In genomic region chr15:97963329-97963988, GRCm38 (mm10) we compare ENCODE assay signal across 8 mouse cellular contexts. TPM values are rescaled to one million over a fixed set of nuclear protein-coding genes. Genes with fewer than 3 reads are reported as not detected.
DNase-seq lines count a peak whose midpoint lies in the region; ATAC-seq and TF ChIP-seq lines count a peak whose summit lies in the region.

No protein-coding gene starts in this region.

- no peak for TF ChIP-seq CTCF in spleen, adult 2 months (IDR thresholded peaks at IDR 0.05; ENCODE audit: extremely low read depth, insufficient read depth, insufficient read length, insufficient replicate concordance)

- H3K27me3 ChIP-seq in spleen, adult 2 months (ENCODE audit: control insufficient read depth, insufficient read depth, low read length) = no peaks in the 10 kb centered on the region
- H3K27me3 ChIP-seq in forebrain, embryonic 14.5 days (replicated peaks; ENCODE audit: control insufficient read depth, insufficient read depth, low read length) = no peaks in the 10 kb centered on the region
- H3K27me3 ChIP-seq in liver, embryonic 16.5 days (ENCODE audit: control insufficient read depth, insufficient read depth, low read depth, low read length) = no peaks in the 10 kb centered on the region

- peak overlapping the region; percentile 97 for H3K4me3 ChIP-seq in spleen, adult 2 months (ENCODE audit: extremely low read depth, insufficient read depth, insufficient read length)
- H3K4me3 ChIP-seq in forebrain, embryonic 14.5 days (ENCODE audit: low read depth, low read length) = peak overlapping the region; percentile 56
- H3K4me3 ChIP-seq in liver, embryonic 16.5 days (ENCODE audit: low read depth, low read length) = peak overlapping the region; percentile 69

- no peak for TF ChIP-seq POLR2A in spleen, adult 2 months (IDR thresholded peaks at IDR 0.05; ENCODE audit: low read depth, low read length)

- peak overlapping the region; percentile 73 for H3K4me2 ChIP-seq in forebrain, embryonic 14.5 days (ENCODE audit: low read length)
- peak overlapping the region; percentile 71 for H3K4me2 ChIP-seq in liver, embryonic 16.5 days (ENCODE audit: low read depth, low read length)

- no peaks in the 10 kb centered on the region for H3K9me3 ChIP-seq in forebrain, embryonic 14.5 days (replicated peaks; ENCODE audit: control insufficient read depth, low read length)
- no peaks in the 10 kb centered on the region for H3K9me3 ChIP-seq in liver, embryonic 16.5 days (replicated peaks; ENCODE audit: control insufficient read depth, low read length)

- H3K4me1 ChIP-seq in spleen, adult 2 months (ENCODE audit: control insufficient read depth, insufficient read depth, insufficient read length) = peaks cover 4% of the 10 kb centered on the region; the same call in 1 of the 2 replicates
- peaks cover 14% of the 10 kb centered on the region for H3K4me1 ChIP-seq in forebrain, embryonic 14.5 days (ENCODE audit: control insufficient read depth, insufficient read depth, low read length)
- H3K4me1 ChIP-seq in liver, embryonic 16.5 days (ENCODE audit: control insufficient read depth, low read depth, low read length) = peaks cover 6% of the 10 kb centered on the region

- peak overlapping the region; percentile 74 for H3K27ac ChIP-seq in spleen, adult 2 months (ENCODE audit: insufficient read depth, low read length)
- H3K27ac ChIP-seq in forebrain, embryonic 14.5 days (ENCODE audit: low read depth, low read length) = peak overlapping the region; percentile 50; the same call in 1 of the 2 replicates
- no peak overlapping the region for H3K27ac ChIP-seq in liver, embryonic 16.5 days (ENCODE audit: low read length)

- 2% methylated on average over 13 of the region's 13 CpGs for WGBS in spleen, adult 2 months
- WGBS in forebrain, embryonic 14.5 days = 13% methylated on average over 13 of the region's 13 CpGs
- 7% methylated on average over 13 of the region's 13 CpGs for WGBS in liver, embryonic 16.5 days (ENCODE audit: insufficient replicate concordance)

- peak overlapping the region; percentile 69 for H3K9ac ChIP-seq in forebrain, embryonic 14.5 days (ENCODE audit: low read length)
- peak overlapping the region; percentile 73 for H3K9ac ChIP-seq in liver, embryonic 16.5 days (ENCODE audit: low read depth, low read length)

- peak; percentile 39 for DNase-seq in cerebellum, adult 9-10 months
- DNase-seq in cerebellum, adult 8-10 months = no peak
- DNase-seq in spleen, adult 2 months (ENCODE audit: low read depth in 1 of 2, low spot score in 2 of 2) = peak in 1 of 2 experiments; percentile 9
- no peak for DNase-seq in spleen, adult 18-20 months
- DNase-seq in forebrain, embryonic 14.5 days (ENCODE audit: low spot score) = no peak
- no peak for DNase-seq in left cerebral cortex, adult 11 months (ENCODE audit: low spot score)
- DNase-seq in right cerebral cortex, postnatal 14 days = no peak

- no peaks in the 10 kb centered on the region for H3K36me3 ChIP-seq in spleen, adult 2 months (ENCODE audit: control insufficient read depth, insufficient read depth, low read length)
- no peaks in the 10 kb centered on the region for H3K36me3 ChIP-seq in forebrain, embryonic 14.5 days (ENCODE audit: control insufficient read depth, insufficient read depth, low read length)
- H3K36me3 ChIP-seq in liver, embryonic 16.5 days (ENCODE audit: control insufficient read depth, insufficient read depth) = no peaks in the 10 kb centered on the region

- ATAC-seq in forebrain, embryonic 14.5 days = 0 out of 2 replicates have a peak, but pooled peaks have one; percentile 2
- ATAC-seq in liver, embryonic 16.5 days (ENCODE audit: low read depth) = no peak

RNA-seq across cellular contexts. Expression of gene Tmem106c, which starts 0.5 kb away (rescaled TPM):
- 17.2 and 22.9 TPM in 2 replicates for polyA plus RNA-seq in spleen, adult 2 months (2012; rRNA removed)
- 71.7 and 75.2 TPM in 2 replicates for polyA plus RNA-seq in forebrain, embryonic 14.5 days (2014; fragmentation: Nextera tagmentation; extraction: Ambion mirVana)
- polyA plus RNA-seq in liver, embryonic 16.5 days (2015; fragmentation: Nextera tagmentation; extraction: Ambion mirVana) = 12.2 and 14.4 TPM in 2 replicates

RNA-seq across cellular contexts. Expression of gene Col2a1, which starts 41.0 kb away (rescaled TPM):
- 0.02 TPM in 2 replicates for polyA plus RNA-seq in spleen, adult 2 months (2012; rRNA removed)
- polyA plus RNA-seq in forebrain, embryonic 14.5 days (2014; fragmentation: Nextera tagmentation; extraction: Ambion mirVana) = 19.4 and 23.9 TPM in 2 replicates
- 0.09 and 0.12 TPM in 2 replicates for polyA plus RNA-seq in liver, embryonic 16.5 days (2015; fragmentation: Nextera tagmentation; extraction: Ambion mirVana)

RNA-seq across cellular contexts. Expression of gene Vdr, which starts 53.0 kb away (rescaled TPM):
- 0.70 and 0.96 TPM in 2 replicates for polyA plus RNA-seq in spleen, adult 2 months (2012; rRNA removed)
- polyA plus RNA-seq in forebrain, embryonic 14.5 days (2014; fragmentation: Nextera tagmentation; extraction: Ambion mirVana) = 0.20 TPM in 1 of 2 replicates, not detected in the other
- polyA plus RNA-seq in liver, embryonic 16.5 days (2015; fragmentation: Nextera tagmentation; extraction: Ambion mirVana) = 0.13 and 0.30 TPM in 2 replicates

Comparison
In these comparisons a context has a peak if more than half of its experiments do, and no peak if none do; other contexts are left out.
1. RNA of gene Col2a1, which starts 41.0 kb away (polyA plus RNA-seq): 19.4 to 23.9 TPM in forebrain, embryonic 14.5 days; 0.09 to 0.12 TPM in liver, embryonic 16.5 days and 0.02 TPM in spleen, adult 2 months; every median in the first group is over 10 times any median in the second.
2. Peak in every context shown above with its lines, with median percentiles within 50 percentile points of each other: H3K4me3 ChIP-seq.